Mouse (Mus musculus): Measurements from ENCODE around the gene Arhgef1. TPM values are rescaled to one million over a fixed set of nuclear protein-coding genes. Genes with fewer than 3 reads are reported as not detected.
A peak's percentile ranks its signal among the peaks of the same experiment; 100 is the strongest.

Arhgef1 gene
- polyA plus RNA-seq, 1 experiment from 2014 or later: 45.2 TPM

DNA sequence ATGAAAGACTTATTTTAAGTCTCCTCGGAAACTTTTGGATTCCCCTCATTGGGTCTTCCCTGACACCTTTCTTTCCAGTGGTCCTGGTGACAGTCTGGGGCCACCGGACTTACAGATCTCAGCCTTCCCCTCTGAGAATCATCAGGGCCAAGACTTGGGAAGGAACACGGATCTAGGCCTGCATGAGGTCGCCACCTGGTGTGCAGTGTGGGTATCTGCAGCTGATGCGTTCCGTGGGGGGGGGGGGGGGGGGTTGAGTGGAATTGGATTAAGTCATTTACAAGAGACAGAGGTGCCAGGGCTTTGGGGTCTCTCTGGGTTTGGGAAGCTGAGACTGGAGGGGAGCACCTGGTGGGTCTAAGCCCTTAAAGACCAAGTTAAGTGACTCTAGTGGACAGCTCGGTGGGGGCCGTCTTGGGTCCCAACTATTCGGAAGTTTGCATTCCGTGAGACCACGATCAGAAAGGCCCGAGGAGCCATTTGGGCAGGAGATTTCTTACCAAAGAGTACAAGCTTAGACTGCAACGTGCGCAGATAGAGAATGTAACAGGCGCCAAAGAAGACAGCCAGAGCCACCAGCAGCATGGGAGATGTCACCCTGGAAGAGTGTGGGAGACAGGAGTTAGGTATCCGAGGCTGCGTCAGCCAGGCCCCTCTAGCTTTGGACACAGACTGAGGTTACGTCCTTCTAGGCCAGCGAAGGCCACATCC lies 68.7 kb downstream of the Arhgef1 start:
- peaks cover 6% of the 10 kb centered on the region for H3K36me3 ChIP-seq (ENCODE audit: control insufficient read depth, insufficient read depth, low read length)
- peak overlapping the region; percentile 73; the same call in 1 of the 2 replicates for H3K9ac ChIP-seq (ENCODE audit: low read length)
- H3K27me3 ChIP-seq (ENCODE audit: control insufficient read depth, insufficient read depth, low read length): no peaks in the 10 kb centered on the region
- peak; percentile 79 for DNase-seq (ENCODE audit: low spot score)
- WGBS: 8% methylated on average over 19 of the region's 19 CpGs
- H3K4me2 ChIP-seq (replicated peaks; ENCODE audit: low read depth): peak overlapping the region; percentile 85
- TF ChIP-seq CTCF (IDR thresholded peaks at IDR 0.05; ENCODE audit: low read depth) (peak; percentile 84), EP300 (optimal IDR thresholded peaks at IDR 0.05) (no peak)
- ATAC-seq (ENCODE audit: low FRiP score, low TSS enrichment): 0 out of 2 replicates have a peak, but pooled peaks have one; percentile 1
- H3K4me1 ChIP-seq (replicated peaks; ENCODE audit: control insufficient read depth, insufficient read depth): no peaks in the 10 kb centered on the region
- peak overlapping the region; percentile 94 for H3K27ac ChIP-seq (replicated peaks)
- peak overlapping the region; percentile 61 for H3K4me3 ChIP-seq (ENCODE audit: low read depth, low read length)
- no peaks in the 10 kb centered on the region for H3K9me3 ChIP-seq (ENCODE audit: control insufficient read depth, low read length)

DNA sequence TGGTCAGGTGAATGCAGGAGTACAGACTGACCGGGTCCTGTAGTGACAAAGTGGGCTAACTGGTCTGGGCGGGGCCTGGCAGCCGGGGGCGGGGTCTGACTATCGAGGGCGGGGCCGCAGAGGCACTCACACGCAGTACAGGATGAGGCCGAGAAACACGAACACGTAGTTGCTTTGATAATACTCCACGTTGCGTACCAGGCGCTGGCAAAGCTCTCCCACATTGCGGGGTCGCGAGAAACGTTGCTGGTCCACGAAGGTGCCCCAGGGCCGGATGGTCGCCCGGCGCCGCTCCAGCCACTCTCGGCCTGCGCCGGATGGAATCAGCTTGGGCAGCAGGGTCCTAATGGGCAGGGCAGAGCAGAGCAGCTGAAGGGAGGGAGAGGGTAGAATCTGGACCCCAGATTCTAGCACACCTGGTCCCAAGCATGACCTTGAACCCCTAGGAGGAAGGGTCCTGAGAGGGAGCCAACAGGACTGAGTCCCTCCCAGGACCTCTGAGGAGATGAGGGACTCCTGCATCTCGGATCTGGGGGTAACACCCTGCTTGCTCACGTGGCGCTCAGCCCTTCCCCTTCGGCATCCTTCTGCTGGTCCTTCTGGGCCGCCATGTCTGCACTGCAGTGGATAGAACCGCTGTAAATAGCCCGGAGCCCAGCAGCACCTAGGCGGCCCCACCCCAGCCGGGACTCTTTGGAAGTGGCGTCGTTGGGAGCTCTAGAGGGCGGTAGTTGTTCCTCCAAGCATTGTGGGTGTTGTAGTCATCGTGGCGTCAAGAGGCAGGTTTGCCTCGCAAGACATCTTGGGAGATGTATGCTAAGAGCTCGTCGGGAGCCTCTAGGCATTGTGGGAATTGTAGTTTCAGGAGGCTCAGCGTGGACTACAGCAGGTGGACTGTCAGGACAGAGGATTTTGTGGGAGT lies 69.5 kb downstream of the Arhgef1 start, which contains the start of gene Rabac1:
Rabac1 (minus strand) TSS at position 783 of the 922 bp plus-strand sequence.
- TF ChIP-seq CTCF (IDR thresholded peaks at IDR 0.05; ENCODE audit: low read depth): peak; percentile 73
- TF ChIP-seq EP300 (optimal IDR thresholded peaks at IDR 0.05): no peak
- ATAC-seq (ENCODE audit: low FRiP score, low TSS enrichment): peak; percentile 95
- H3K9me3 ChIP-seq (ENCODE audit: control insufficient read depth, low read length): no peaks in the 10 kb centered on the region
- peak within 1 kb of the TSS; percentile 94 for H3K27ac ChIP-seq (replicated peaks)
- under 1% methylated on average over 45 of the region's 45 CpGs for WGBS
- peak within 1 kb of the TSS; percentile 61 for H3K4me3 ChIP-seq (ENCODE audit: low read depth, low read length)
- no peaks in the 10 kb centered on the region for H3K27me3 ChIP-seq (ENCODE audit: control insufficient read depth, insufficient read depth, low read length)
- peak; percentile 95 for DNase-seq (ENCODE audit: low spot score)
- H3K36me3 ChIP-seq (ENCODE audit: control insufficient read depth, insufficient read depth, low read length): peaks cover 6% of the 10 kb centered on the region
- H3K4me1 ChIP-seq (replicated peaks; ENCODE audit: control insufficient read depth, insufficient read depth): no peaks in the 10 kb centered on the region
- H3K4me2 ChIP-seq (replicated peaks; ENCODE audit: low read depth): peak within 1 kb of the TSS; percentile 85
- peak within 1 kb of the TSS; percentile 73 for H3K9ac ChIP-seq (ENCODE audit: low read length)

DNA sequence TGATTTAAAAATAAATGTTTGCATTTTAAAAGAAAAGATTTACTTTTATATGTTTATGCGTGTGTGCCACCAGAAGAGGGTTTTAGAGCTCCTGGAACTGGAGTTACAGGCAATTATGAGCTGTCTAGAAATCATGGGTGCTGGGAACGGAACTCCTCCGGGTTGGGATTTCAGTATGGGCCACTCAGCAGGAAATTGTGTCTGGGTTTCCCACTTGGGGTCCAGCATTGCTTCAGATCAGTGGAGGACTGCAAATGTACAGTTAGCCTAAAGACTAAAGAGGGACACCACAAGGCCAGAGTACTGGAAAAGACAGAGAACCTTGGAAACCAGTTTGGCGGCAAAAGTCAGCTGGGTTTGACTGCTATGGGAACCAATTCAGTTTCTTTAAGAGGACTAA lies 70.5 kb downstream of the Arhgef1 start:
- Histone ChIP-seq H3K27me3 (ENCODE audit: control insufficient read depth, insufficient read depth, low read length) (no peaks in the 10 kb centered on the region), H3K4me2 (replicated peaks; ENCODE audit: low read depth) (no peak overlapping the region), H3K9ac (ENCODE audit: low read length) (no peak overlapping the region)

DNA sequence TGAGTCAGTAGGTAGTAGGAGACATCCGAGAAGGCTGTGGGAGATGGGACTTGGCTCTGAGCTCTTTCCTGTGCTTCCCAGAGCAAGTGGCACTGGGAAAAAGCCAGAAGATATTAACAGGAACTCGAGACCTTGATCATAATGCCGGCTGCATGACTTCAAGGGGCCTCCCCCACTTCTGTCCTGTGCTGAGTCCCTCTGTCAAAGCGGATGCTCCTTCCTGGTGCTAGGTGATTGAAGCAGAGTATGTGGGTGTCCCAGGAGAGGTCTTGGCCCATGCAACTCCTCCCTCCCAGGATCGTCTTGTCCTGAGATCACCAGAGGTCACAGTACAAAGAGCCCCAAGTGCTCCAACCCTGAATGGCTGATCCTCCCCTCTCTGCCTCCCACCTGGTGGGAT lies 71.2 kb downstream of the Arhgef1 start:
- H3K9me3 ChIP-seq (ENCODE audit: control insufficient read depth, low read length): no peaks in the 10 kb centered on the region
- no peak for DNase-seq (ENCODE audit: low spot score)
- H3K27ac ChIP-seq (replicated peaks): no peak overlapping the region
- no peaks in the 10 kb centered on the region for H3K4me1 ChIP-seq (replicated peaks; ENCODE audit: control insufficient read depth, insufficient read depth)
- no peak overlapping the region for H3K4me3 ChIP-seq (ENCODE audit: low read depth, low read length)
- TF ChIP-seq CTCF (IDR thresholded peaks at IDR 0.05; ENCODE audit: low read depth) (no peak), EP300 (optimal IDR thresholded peaks at IDR 0.05) (no peak)
- H3K4me2 ChIP-seq (replicated peaks; ENCODE audit: low read depth): no peak overlapping the region
- peaks cover 6% of the 10 kb centered on the region for H3K36me3 ChIP-seq (ENCODE audit: control insufficient read depth, insufficient read depth, low read length)
- WGBS: 63% methylated on average over 5 of the region's 5 CpGs
- no peaks in the 10 kb centered on the region for H3K27me3 ChIP-seq (ENCODE audit: control insufficient read depth, insufficient read depth, low read length)
- H3K9ac ChIP-seq (ENCODE audit: low read length): no peak overlapping the region
- ATAC-seq (ENCODE audit: low FRiP score, low TSS enrichment): no peak

More for the DNA sequence above, 70.5 kb downstream of the Arhgef1 start:
- no peaks in the 10 kb centered on the region for H3K4me1 ChIP-seq (replicated peaks; ENCODE audit: control insufficient read depth, insufficient read depth)
- no peak overlapping the region for H3K27ac ChIP-seq (replicated peaks)
- 78% methylated on average over 4 of the region's 4 CpGs for WGBS
- no peak overlapping the region for H3K4me3 ChIP-seq (ENCODE audit: low read depth, low read length)
- no peak for TF ChIP-seq CTCF (IDR thresholded peaks at IDR 0.05; ENCODE audit: low read depth)
- no peak for TF ChIP-seq EP300 (optimal IDR thresholded peaks at IDR 0.05)
- DNase-seq (ENCODE audit: low spot score): no peak
- H3K9me3 ChIP-seq (ENCODE audit: control insufficient read depth, low read length): no peaks in the 10 kb centered on the region
- H3K36me3 ChIP-seq (ENCODE audit: control insufficient read depth, insufficient read depth, low read length): peaks cover 6% of the 10 kb centered on the region
- ATAC-seq (ENCODE audit: low FRiP score, low TSS enrichment): no peak

DNA sequence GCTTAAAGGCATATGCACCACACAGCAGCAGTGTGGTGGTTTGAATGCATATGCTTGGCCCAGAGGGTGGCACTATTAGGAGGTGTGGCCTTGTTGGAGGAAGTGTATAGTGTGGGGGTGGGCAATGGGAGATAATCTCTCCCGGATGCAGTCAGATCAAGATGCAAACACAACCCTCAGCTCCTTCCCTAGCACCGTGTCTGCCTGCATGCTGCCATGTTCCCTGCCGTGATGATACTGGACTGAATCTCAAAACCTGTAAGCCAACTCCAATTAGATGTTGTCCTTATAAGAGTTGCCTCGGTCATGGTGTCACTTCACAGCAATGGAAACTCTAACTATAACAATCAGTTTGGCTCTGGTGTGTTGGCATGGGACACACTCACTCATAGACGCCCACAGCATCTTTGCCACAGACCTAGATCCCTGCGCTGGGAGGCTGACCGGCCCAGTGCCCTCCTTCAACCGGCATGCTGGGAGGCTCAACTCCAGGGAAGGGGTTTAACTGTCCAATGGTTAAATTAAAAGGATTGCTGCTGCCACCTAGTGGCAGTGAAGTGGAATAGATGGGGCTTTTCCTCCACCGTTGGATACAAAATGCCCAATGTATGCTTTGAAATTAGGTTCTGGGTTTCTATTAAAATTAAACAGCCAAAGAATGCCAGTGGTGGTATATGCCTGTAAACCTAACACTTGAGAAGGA lies 72.3 kb downstream of the Arhgef1 start:
- Histone ChIP-seq H3K9ac (ENCODE audit: low read length) (no peak overlapping the region), H3K9me3 (ENCODE audit: control insufficient read depth, low read length) (no peaks in the 10 kb centered on the region), H3K27me3 (ENCODE audit: control insufficient read depth, insufficient read depth, low read length) (no peaks in the 10 kb centered on the region), H3K4me3 (ENCODE audit: low read depth, low read length) (no peak overlapping the region), H3K36me3 (ENCODE audit: control insufficient read depth, insufficient read depth, low read length) (peaks cover 4% of the 10 kb centered on the region; the same call in 1 of the 2 replicates), H3K4me1 (replicated peaks; ENCODE audit: control insufficient read depth, insufficient read depth) (no peaks in the 10 kb centered on the region), H3K27ac (replicated peaks) (no peak overlapping the region), H3K4me2 (replicated peaks; ENCODE audit: low read depth) (no peak overlapping the region)
- 29% methylated on average over 9 of the region's 9 CpGs for WGBS
- TF ChIP-seq CTCF (IDR thresholded peaks at IDR 0.05; ENCODE audit: low read depth) (peak; percentile 82), EP300 (optimal IDR thresholded peaks at IDR 0.05) (no peak)
- DNase-seq (ENCODE audit: low spot score): no peak
- ATAC-seq (ENCODE audit: low FRiP score, low TSS enrichment): no peak

Small RNA genes within 50 kb of the gene (microRNA-seq; reads per million reads assigned to microRNA genes)
- 0.96 reads per million for gene Mir7046

Other genes starting within 250 kb of the Arhgef1 start
- gene Tex101, start 226.2 kb upstream of the Arhgef1 start, polyA plus RNA-seq (2015; fragmentation: Nextera tagmentation; extraction: Ambion mirVana): 0.15 TPM in 1 of 2 replicates, not detected in the other
- gene BC049730, start 193.7 kb upstream of the Arhgef1 start, polyA plus RNA-seq (2015; fragmentation: Nextera tagmentation; extraction: Ambion mirVana): not detected in 2 replicates
- not detected in 2 replicates for gene Gm4763, start 176.0 kb upstream of the Arhgef1 start, polyA plus RNA-seq (2015; fragmentation: Nextera tagmentation; extraction: Ambion mirVana)
- 12.2 and 12.3 TPM in 2 replicates for gene Cd177, start 142.6 kb upstream of the Arhgef1 start, polyA plus RNA-seq (2015; fragmentation: Nextera tagmentation; extraction: Ambion mirVana)
- 2.3 and 2.7 TPM in 2 replicates for gene Ceacam10, start 125.7 kb upstream of the Arhgef1 start, polyA plus RNA-seq (2015; fragmentation: Nextera tagmentation; extraction: Ambion mirVana)
- gene Gm9844, start 40.7 kb upstream of the Arhgef1 start, polyA plus RNA-seq (2015; fragmentation: Nextera tagmentation; extraction: Ambion mirVana): 10.4 and 15.8 TPM in 2 replicates
- not detected in 2 replicates for gene Lypd4, start 33.0 kb upstream of the Arhgef1 start, polyA plus RNA-seq (2015; fragmentation: Nextera tagmentation; extraction: Ambion mirVana)
- not detected in 2 replicates for gene Dmrtc2, start 32.9 kb upstream of the Arhgef1 start, polyA plus RNA-seq (2015; fragmentation: Nextera tagmentation; extraction: Ambion mirVana)
- 2,060 and 2,085 TPM in 2 replicates for gene Rps19, start 18.5 kb upstream of the Arhgef1 start, polyA plus RNA-seq (2015; fragmentation: Nextera tagmentation; extraction: Ambion mirVana)
- gene Cd79a, start 5.5 kb upstream of the Arhgef1 start, polyA plus RNA-seq (2015; fragmentation: Nextera tagmentation; extraction: Ambion mirVana): 0.25 and 0.44 TPM in 2 replicates
- gene Gm4881, start 41.6 kb downstream of the Arhgef1 start, polyA plus RNA-seq (2015; fragmentation: Nextera tagmentation; extraction: Ambion mirVana): not detected in 2 replicates
- 290 and 293 TPM in 2 replicates for gene Rabac1, start 69.8 kb downstream of the Arhgef1 start, polyA plus RNA-seq (2015; fragmentation: Nextera tagmentation; extraction: Ambion mirVana)
- 1.6 and 2.4 TPM in 2 replicates for gene Atp1a3, start 103.0 kb downstream of the Arhgef1 start, polyA plus RNA-seq (2015; fragmentation: Nextera tagmentation; extraction: Ambion mirVana)
- 1.7 and 2.2 TPM in 2 replicates for gene Grik5, start 169.4 kb downstream of the Arhgef1 start, polyA plus RNA-seq (2015; fragmentation: Nextera tagmentation; extraction: Ambion mirVana)
- gene Zfp574, start 169.7 kb downstream of the Arhgef1 start, polyA plus RNA-seq (2015; fragmentation: Nextera tagmentation; extraction: Ambion mirVana): 12.1 and 12.9 TPM in 2 replicates

Measured in stomach, postnatal 0 days (tissue).